10 mouse cellular contexts compared by ENCODE assay signal in genomic region chr4:32525000-32525399, GRCm38 (mm10).
"Had no signal": no experiment of that assay in that cellular context is flagged by ENCODE, and none has a peak within 500 bp of the region (broad histone marks: within the 10 kb centered on the region; RNA-seq: fewer than 3 reads in every experiment).

No protein-coding gene starts in this region.

- H3K9ac ChIP-seq: limb, embryonic 13.5 days; liver, embryonic 14.5 days had no signal

- H3K4me2 ChIP-seq: limb, embryonic 13.5 days had no signal

- H3K36me3 ChIP-seq: limb, embryonic 13.5 days had no signal

- H3K27ac ChIP-seq: kidney, postnatal 0 days; limb, embryonic 13.5 days; liver, embryonic 14.5 days had no signal

- DNase-seq: kidney, adult 2 months; kidney, postnatal 36 days; layer of hippocampus, adult 9-11 months; layer of hippocampus, postnatal 36 days; right cerebral cortex, adult 18-20 months; thymus, adult 2 months; thymus, postnatal 25 days had no signal

- H3K9me3 ChIP-seq: limb, embryonic 13.5 days had no signal

- H3K4me3 ChIP-seq: limb, embryonic 13.5 days had no signal

- H3K27me3 ChIP-seq: limb, embryonic 13.5 days had no signal
